Comparison of ENCODE assay signal across 26 mouse cellular contexts in the genomic region with DNA sequence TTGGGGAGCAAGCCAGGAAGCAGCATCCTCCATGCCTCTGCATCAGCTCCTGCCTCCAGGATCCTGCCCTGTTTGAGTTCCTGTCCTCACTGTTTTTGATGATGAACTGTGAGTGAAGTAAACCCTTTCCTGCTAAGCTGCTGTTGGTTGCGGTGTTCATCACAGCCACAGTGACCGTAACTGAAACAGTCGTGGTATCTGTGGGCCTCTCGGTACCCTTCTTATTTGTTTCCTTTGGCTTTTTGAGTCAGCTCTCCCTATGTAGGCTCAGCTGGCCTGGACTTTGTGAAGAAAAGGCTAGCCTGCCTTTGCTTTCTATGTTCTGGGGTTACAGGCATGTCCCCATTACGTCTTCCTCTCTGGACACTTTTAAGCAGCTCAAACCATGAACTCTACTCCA.
"Had no signal": no experiment of that assay in that cellular context is flagged by ENCODE, and none has a peak within 500 bp of the region (broad histone marks: within the 10 kb centered on the region; RNA-seq: fewer than 3 reads in every experiment).

No protein-coding gene starts in this region.

- ATAC-seq: hindbrain, postnatal 0 days; intestine, embryonic 16.5 days; liver, embryonic 12.5 days had no signal

- H3K4me2 ChIP-seq: heart, embryonic 11.5 days; heart, embryonic 13.5 days; heart, embryonic 15.5 days; hindbrain, embryonic 13.5 days; hindbrain, embryonic 15.5 days; kidney, embryonic 15.5 days; limb, embryonic 12.5 days; liver, embryonic 12.5 days had no signal

- DNase-seq: gastrocnemius, postnatal 14 days; gastrocnemius, postnatal 36 days; heart, adult 11 months; heart, adult 2 months; heart, postnatal 14 days; heart, postnatal 36 days; kidney, adult 11 months; kidney, adult 2 months; kidney, adult 9 months; kidney, postnatal 25 days; kidney, postnatal 4 days; liver had no signal

- H3K4me1 ChIP-seq: limb, embryonic 12.5 days; liver, embryonic 12.5 days had no signal

- H3K9ac ChIP-seq: heart, embryonic 13.5 days; heart, embryonic 15.5 days; hindbrain, embryonic 13.5 days; hindbrain, embryonic 15.5 days; kidney, embryonic 15.5 days; limb, embryonic 12.5 days; liver, embryonic 12.5 days had no signal

- H3K36me3 ChIP-seq: heart, embryonic 13.5 days; heart, embryonic 15.5 days; hindbrain, embryonic 13.5 days; hindbrain, embryonic 15.5 days; kidney, embryonic 15.5 days; limb, embryonic 10.5 days; limb, embryonic 12.5 days; liver, embryonic 12.5 days had no signal

- H3K9me3 ChIP-seq: heart, embryonic 13.5 days; heart, embryonic 15.5 days; hindbrain, embryonic 13.5 days; hindbrain, embryonic 15.5 days; kidney, embryonic 15.5 days; limb, embryonic 10.5 days; liver, embryonic 12.5 days had no signal

- H3K27ac ChIP-seq: heart, adult 2 months; heart, embryonic 13.5 days; heart, embryonic 15.5 days; hindbrain, embryonic 13.5 days; hindbrain, embryonic 15.5 days; hindbrain, postnatal 0 days; kidney, embryonic 15.5 days; kidney, postnatal 0 days; layer of hippocampus, adult 2 months; left cerebral cortex, adult 2 months; limb, embryonic 10.5 days; limb, embryonic 12.5 days; liver, embryonic 12.5 days had no signal

- H3K27me3 ChIP-seq: heart, embryonic 15.5 days; hindbrain, embryonic 13.5 days; hindbrain, embryonic 15.5 days; kidney, embryonic 15.5 days; limb, embryonic 12.5 days; liver, embryonic 12.5 days had no signal

- H3K4me3 ChIP-seq: heart, adult 2 months; heart, embryonic 13.5 days; heart, embryonic 15.5 days; hindbrain, embryonic 13.5 days; hindbrain, embryonic 15.5 days; kidney, embryonic 15.5 days; layer of hippocampus, adult 2 months; left cerebral cortex, adult 2 months; limb, embryonic 10.5 days; limb, embryonic 12.5 days; liver, embryonic 12.5 days had no signal
